Mouse (Mus musculus) lung, postnatal 0 days (tissue): ENCODE measurements around the gene Tmem185b. TPM values are rescaled to one million over a fixed set of nuclear protein-coding genes. Genes with fewer than 3 reads are reported as not detected.

Source experiments
- ATAC-seq: fragments of 200-750 bp; cut with Nextera tagmentation; 2 replicates; pipeline ENCODE4 v1.8.0; 2017; ENCODE audit warnings: moderate library complexity
- DNase-seq: peaks from one replicate; pipeline ENCODE4 v3.0.0-alpha.2; 2016; ENCODE audit warnings: low spot score
- H3K27ac ChIP-seq: fragments of 300-500 bp; sonication (generic); 2 replicates; pipeline ENCODE4 v1.5.1; 2014; ENCODE audit warnings: antibody characterized with exemption, mild to moderate bottlenecking, low read length, mixed read lengths
- H3K27me3 ChIP-seq: fragments of 300-500 bp; sonication (generic); replicated peaks from 2 replicates; pipeline ENCODE4 v1.6.1; 2014; ENCODE audit warnings: low read length, mixed read lengths; ENCODE audit not compliant: insufficient read depth
- H3K36me3 ChIP-seq: fragments of 300-500 bp; sonication (generic); 2 replicates; pipeline ENCODE4 v1.6.1; 2014; ENCODE audit warnings: low read length, mixed read lengths; ENCODE audit not compliant: insufficient read depth
- H3K4me1 ChIP-seq: fragments of 300-500 bp; sonication (generic); 2 replicates; pipeline ENCODE4 v1.6.1; 2014; ENCODE audit warnings: antibody characterized with exemption, low read depth, low read length, mixed read lengths; ENCODE audit not compliant: insufficient read depth
- H3K4me2 ChIP-seq: fragments of 300-500 bp; sonication (generic); replicated peaks from 2 replicates; pipeline ENCODE4 v1.6.1; 2014; ENCODE audit warnings: low read depth, mild to moderate bottlenecking, low read length, moderate library complexity, mixed read lengths
- H3K4me3 ChIP-seq: fragments of 300-500 bp; sonication (generic); 2 replicates; pipeline ENCODE4 v1.5.1; 2014; ENCODE audit warnings: low read depth, low read length
- H3K9ac ChIP-seq: fragments of 300-500 bp; sonication (generic); replicated peaks from 2 replicates; pipeline ENCODE4 v1.6.1; 2014; ENCODE audit warnings: low read depth, mild to moderate bottlenecking
- H3K9me3 ChIP-seq: fragments of 300-500 bp; sonication (generic); 2 replicates; pipeline ENCODE4 v1.6.1; 2016; ENCODE audit warnings: low read length, mixed read lengths
- CTCF ChIP-seq: IDR thresholded peaks from 2 replicates; pipeline ENCODE4 v1.5.1; 2016; ENCODE audit warnings: antibody characterized with exemption, mild to moderate bottlenecking
- EP300 ChIP-seq: IDR thresholded peaks from 2 replicates; pipeline ENCODE4 v1.6.1; 2016; ENCODE audit warnings: antibody characterized with exemption, mild to moderate bottlenecking, control low read depth
- WGBS: fragments of 180-500 bp; shearing (Covaris S2); extraction: QIAGEN DNeasy Blood & Tissue Kit; methylation state at CpG from one replicate; pipeline ENCODE4 v1.1.7; 2014; 5-methylcytosine and 5-hydroxymethylcytosine counted together
- polyA plus RNA-seq: library from polyadenylated mRNA; unstranded; fragments of >200 nt; fragmentation: Nextera tagmentation; extraction: Ambion mirVana; gene quantifications from 2 replicates; pipeline ENCODE4 v1.2.1, GENCODE M21; 2015

Gene Tmem185b
- polyA plus RNA-seq, 1 experiment from 2014 or later: 23.1 TPM

DNA sequence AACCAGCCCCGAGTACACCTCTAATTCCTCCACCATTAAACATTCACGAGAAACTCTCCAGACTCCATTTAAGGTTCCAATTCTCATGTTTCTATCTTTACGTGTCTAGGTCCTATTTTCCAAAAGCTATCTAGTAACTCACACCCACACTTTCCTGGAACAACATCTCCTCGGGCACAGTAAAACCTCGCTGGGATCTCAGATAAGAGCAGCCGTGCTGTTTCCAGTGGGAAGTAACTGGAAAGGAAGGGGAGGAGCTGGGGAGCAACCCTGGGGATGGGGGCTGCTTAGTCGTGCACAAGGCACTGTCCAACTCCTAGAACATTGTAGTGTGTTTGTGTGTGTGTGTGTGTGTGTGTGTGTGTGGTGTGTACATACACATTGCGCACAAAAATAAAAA lies 24.1 kb upstream of the Tmem185b start:
- no peaks in the 10 kb centered on the region for H3K27me3 ChIP-seq
- no peak overlapping the region for H3K4me2 ChIP-seq
- DNase-seq (no peak), ATAC-seq (no peak)
- no peak overlapping the region for H3K27ac ChIP-seq
- no peak for TF ChIP-seq CTCF
- TF ChIP-seq EP300: no peak
- WGBS: 47% methylated on average over 8 of the region's 8 CpGs
- H3K9ac ChIP-seq: no peak overlapping the region
- H3K9me3 ChIP-seq: no peaks in the 10 kb centered on the region
- H3K4me1 ChIP-seq: peaks cover 23% of the 10 kb centered on the region
- no peaks in the 10 kb centered on the region for H3K36me3 ChIP-seq
- H3K4me3 ChIP-seq: no peak overlapping the region

DNA sequence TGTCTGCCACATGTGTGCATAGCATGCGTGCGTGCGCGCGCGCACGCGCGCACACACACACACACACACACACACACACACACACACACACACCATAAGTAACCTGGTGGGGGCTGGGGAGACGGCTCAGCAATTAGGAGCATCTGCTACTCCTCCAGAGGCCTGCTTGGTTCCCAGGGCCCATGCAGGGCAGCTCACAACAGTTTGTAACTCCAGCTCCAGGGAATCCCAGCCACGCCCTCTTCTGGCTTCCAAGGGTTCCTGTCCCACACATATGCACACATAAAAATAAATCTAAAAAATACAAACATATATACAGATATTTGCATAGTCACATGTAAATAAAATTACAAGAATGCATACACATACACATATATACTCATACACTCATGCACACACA lies 23.2 kb upstream of the Tmem185b start:
- no peaks in the 10 kb centered on the region for H3K36me3 ChIP-seq
- WGBS: 88% methylated on average over 11 of the region's 11 CpGs
- TF ChIP-seq EP300 (no peak), CTCF (no peak)
- no peaks in the 10 kb centered on the region for H3K9me3 ChIP-seq
- no peaks in the 10 kb centered on the region for H3K27me3 ChIP-seq
- peak overlapping the region; percentile 70 for H3K4me2 ChIP-seq
- H3K9ac ChIP-seq: 0 out of 2 replicates have a peak overlapping the region, but pooled peaks have one; percentile 75
- no peak for ATAC-seq
- DNase-seq: no peak
- peaks cover 23% of the 10 kb centered on the region for H3K4me1 ChIP-seq
- peak overlapping the region; percentile 91 for H3K4me3 ChIP-seq
- H3K27ac ChIP-seq: peak overlapping the region; percentile 95; the same call in 1 of the 2 replicates

DNA sequence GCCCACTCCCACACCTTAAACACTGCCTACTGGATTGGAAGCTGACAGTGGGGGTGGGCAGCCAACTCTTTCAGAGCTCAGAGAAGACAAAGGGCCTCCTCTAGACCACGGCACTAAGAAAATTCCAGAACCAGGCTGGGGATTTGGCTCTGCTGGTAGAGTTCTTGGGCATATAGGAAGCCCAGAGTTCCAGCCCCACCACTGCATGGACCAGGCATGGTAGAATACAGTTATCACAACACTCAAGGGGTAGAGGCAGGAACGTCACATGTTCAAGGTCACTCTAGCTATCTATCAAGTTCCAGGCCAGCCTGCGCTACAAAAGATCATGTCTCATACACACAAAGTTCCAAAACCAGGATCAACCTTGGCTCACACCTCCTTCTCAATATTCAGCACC lies 22.8 kb upstream of the Tmem185b start:
- Histone ChIP-seq H3K4me2 (peak overlapping the region; percentile 70), H3K27me3 (no peaks in the 10 kb centered on the region), H3K9me3 (no peaks in the 10 kb centered on the region), H3K4me3 (peak overlapping the region; percentile 91), H3K9ac (peak overlapping the region; percentile 75; the same call in 1 of the 2 replicates), H3K36me3 (no peaks in the 10 kb centered on the region), H3K27ac (peak overlapping the region; percentile 95), H3K4me1 (peaks cover 23% of the 10 kb centered on the region)
- TF ChIP-seq EP300 (no peak), CTCF (no peak)
- no peak for ATAC-seq
- no peak for DNase-seq
- WGBS: 41% methylated on average over 3 of the region's 3 CpGs

DNA sequence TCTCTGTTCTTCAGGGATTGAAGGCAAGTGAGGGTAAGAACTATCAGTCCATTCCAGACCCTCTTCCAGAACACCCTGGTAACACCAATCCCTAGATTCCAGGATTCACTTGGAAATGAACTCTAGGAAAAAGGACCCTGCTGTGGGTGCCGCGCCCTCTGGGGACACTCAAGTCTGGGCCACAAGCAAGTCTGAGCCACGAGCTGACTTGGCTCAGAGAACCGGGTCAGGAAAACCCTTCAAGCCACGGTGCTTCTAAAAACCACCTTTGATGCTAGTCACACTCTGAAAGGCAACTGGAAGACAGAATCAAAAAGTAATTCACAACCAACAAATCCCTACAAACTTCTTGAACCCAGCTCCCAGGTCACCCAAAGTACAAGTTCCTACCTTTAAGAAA lies 22.2 kb upstream of the Tmem185b start:
- Histone ChIP-seq H3K9me3 (no peaks in the 10 kb centered on the region), H3K4me2 (peak overlapping the region; percentile 70), H3K27ac (peak overlapping the region; percentile 95), H3K27me3 (no peaks in the 10 kb centered on the region), H3K36me3 (no peaks in the 10 kb centered on the region), H3K4me3 (peak overlapping the region; percentile 91), H3K4me1 (peaks cover 21% of the 10 kb centered on the region), H3K9ac (peak overlapping the region; percentile 75)
- ATAC-seq: no peak
- DNase-seq: no peak
- TF ChIP-seq CTCF (peak; percentile 24; the same call in 1 of the 2 replicates), EP300 (no peak)
- 8% methylated on average over 5 of the region's 5 CpGs for WGBS

DNA sequence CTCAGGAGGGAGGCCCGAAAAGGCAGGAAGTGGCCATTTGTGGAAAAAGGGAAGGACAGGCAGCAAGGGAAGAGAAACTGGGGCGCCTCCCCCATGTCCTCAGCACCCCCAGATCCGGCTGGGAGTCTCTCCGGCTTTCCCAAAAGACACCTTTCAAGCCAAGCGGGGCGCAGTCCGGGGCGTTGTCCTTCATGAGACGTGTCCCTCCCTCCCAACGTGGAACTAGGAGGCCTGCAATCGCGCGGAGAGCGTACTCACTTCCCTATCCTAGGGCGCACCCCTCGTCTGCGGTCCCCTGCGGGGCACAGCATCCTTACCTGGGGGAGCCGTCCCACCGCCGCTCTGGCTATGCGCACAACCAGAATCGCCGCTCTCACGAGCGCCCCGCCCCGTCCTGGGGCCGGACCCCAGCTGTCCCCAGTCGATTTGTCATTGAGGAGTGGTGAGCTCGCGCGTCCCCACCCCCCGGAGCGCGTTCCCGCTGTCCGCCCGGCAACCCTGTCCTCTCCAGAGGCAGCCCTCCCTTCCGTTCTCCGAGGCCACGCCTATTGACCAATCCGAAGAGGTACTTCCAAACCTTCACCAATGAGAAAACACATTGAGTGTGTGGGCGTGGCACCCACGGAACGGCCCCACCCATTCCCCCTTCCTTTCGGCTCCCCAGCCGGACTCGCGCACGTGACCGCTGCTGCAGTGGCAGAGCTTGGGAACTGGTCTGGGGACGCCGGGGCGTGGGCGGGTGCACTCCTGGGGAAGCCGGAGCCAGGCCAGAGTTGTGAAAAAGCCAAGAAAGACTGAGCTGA lies 21.5 kb upstream of the Tmem185b start, which contains the start of gene Ralb:
Gene Ralb, minus strand, starts transcription at position 535 of the 803 bp plus-strand sequence.
- no peaks in the 10 kb centered on the region for H3K9me3 ChIP-seq
- H3K9ac ChIP-seq: peak within 1 kb of the TSS; percentile 75
- peak; percentile 97 for ATAC-seq
- DNase-seq: peak; percentile 100
- WGBS: 2% methylated on average over 56 of the region's 57 CpGs
- peak within 1 kb of the TSS; percentile 91 for H3K4me3 ChIP-seq
- peak within 1 kb of the TSS; percentile 95 for H3K27ac ChIP-seq
- H3K27me3 ChIP-seq: no peaks in the 10 kb centered on the region
- H3K36me3 ChIP-seq: no peaks in the 10 kb centered on the region
- H3K4me1 ChIP-seq: peaks cover 20% of the 10 kb centered on the region
- H3K4me2 ChIP-seq: peak within 1 kb of the TSS; percentile 70
- TF ChIP-seq EP300 (no peak), CTCF (no peak)

DNA sequence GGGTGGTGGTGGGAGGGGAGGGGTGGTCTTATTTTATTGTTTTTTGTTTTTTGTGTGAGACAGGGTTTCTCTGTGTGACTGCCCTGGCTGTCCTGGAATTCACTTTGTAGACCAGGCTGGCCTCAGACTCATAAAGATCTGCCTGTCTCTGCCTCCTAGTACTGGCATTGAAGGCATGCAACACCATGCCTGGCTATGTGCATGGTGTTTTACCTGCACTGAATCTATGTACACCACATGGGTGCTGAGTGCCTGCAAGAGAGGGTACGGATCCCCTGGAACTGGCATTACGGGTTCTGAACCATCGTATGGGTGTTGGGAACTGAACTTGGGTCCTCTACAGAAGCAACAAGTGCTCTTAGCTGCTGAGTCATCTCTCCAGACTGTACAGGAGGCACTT lies 20.0 kb upstream of the Tmem185b start:
- 0 out of 2 replicates have a peak, but pooled peaks have one; percentile 25 for TF ChIP-seq EP300
- TF ChIP-seq CTCF: no peak
- Histone ChIP-seq H3K36me3 (no peaks in the 10 kb centered on the region), H3K27ac (no peak overlapping the region), H3K9me3 (no peaks in the 10 kb centered on the region), H3K4me3 (no peak overlapping the region), H3K27me3 (no peaks in the 10 kb centered on the region), H3K4me1 (peaks cover 20% of the 10 kb centered on the region), H3K4me2 (no peak overlapping the region), H3K9ac (no peak overlapping the region)
- DNase-seq: no peak
- 63% methylated on average over 3 of the region's 3 CpGs for WGBS
- ATAC-seq: no peak
